Mouse (Mus musculus): ENCODE results near the gene Tmprss12. TPM values are rescaled to one million over a fixed set of nuclear protein-coding genes. Genes with fewer than 3 reads are reported as not detected.
"Not testable (repeated sequence)": the region's sequence is repeated elsewhere in the genome, so short reads cannot be mapped to it uniquely, and the experiment has no call there.

The Tmprss12 gene
- polyA plus RNA-seq, 2 experiments = not detected

DNA sequence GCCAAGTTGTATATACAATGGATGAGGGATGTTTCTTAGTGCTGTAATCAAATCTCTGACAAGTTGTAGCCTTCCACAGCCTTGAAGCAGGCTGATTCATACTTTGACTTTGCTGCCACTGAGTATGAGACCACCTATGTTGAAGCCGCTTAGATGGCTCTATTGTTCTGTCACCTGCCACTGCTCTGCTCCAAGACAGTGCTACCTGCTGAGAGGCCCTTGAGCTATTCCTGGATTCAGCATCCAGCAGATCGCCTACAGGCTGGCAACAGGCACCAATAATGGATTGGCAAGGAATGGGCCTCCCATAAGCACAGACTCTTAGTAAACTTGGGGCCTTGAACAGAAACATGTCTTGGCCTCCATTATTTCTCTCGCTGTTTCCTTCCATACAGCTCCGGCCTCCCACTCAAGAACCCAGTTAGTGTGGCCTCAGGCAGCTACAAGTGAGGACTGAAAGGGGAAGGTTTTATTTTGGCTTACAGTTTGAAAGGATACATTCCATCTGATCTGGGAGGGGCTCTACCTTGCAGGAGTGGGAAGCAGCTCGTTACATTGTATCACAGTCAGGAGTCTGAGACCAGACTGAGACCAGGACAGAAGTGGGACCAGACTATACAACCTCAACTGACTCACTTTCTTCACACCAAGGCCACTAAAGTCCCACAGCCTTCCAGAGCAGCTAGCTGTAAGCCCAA lies 34.0 kb downstream of the Tmprss12 start:
- ATAC-seq (ENCODE audit: insufficient read depth) (no peak), DNase-seq (ENCODE audit: low read depth in 3 of 3, low spot score in 3 of 3) (no peak)
- TF ChIP-seq CTCF (IDR thresholded peaks at IDR 0.05; ENCODE audit: low read depth) = no peak
- TF ChIP-seq EP300 (IDR thresholded peaks at IDR 0.05; ENCODE audit: low read depth) = no peak
- Histone ChIP-seq H3K27ac (no peak overlapping the region), H3K4me2 (ENCODE audit: low read depth) (no peak overlapping the region), H3K27me3 (ENCODE audit: control insufficient read depth, insufficient read depth, low read length) (no peaks in the 10 kb centered on the region), H3K9ac (replicated peaks) (no peak overlapping the region), H3K4me1 (replicated peaks; ENCODE audit: control insufficient read depth in 2 of 2, insufficient read depth in 2 of 2, low read length in 1 of 2) (peaks cover 0 to 7% of the 10 kb centered on the region in 2 experiments; a peak in 2 of 4 replicates), H3K36me3 (replicated peaks; ENCODE audit: control insufficient read depth, insufficient read depth, low read depth) (no peaks in the 10 kb centered on the region), H3K4me3 (ENCODE audit: insufficient read depth in 1 of 2, low read depth in 2 of 2, low read length in 2 of 2) (no peak overlapping the region), H3K9me3 (ENCODE audit: control insufficient read depth, low read length) (no peaks in the 10 kb centered on the region)
- 85% methylated on average over 5 of the region's 5 CpGs for WGBS (ENCODE audit: insufficient replicate concordance)

DNA sequence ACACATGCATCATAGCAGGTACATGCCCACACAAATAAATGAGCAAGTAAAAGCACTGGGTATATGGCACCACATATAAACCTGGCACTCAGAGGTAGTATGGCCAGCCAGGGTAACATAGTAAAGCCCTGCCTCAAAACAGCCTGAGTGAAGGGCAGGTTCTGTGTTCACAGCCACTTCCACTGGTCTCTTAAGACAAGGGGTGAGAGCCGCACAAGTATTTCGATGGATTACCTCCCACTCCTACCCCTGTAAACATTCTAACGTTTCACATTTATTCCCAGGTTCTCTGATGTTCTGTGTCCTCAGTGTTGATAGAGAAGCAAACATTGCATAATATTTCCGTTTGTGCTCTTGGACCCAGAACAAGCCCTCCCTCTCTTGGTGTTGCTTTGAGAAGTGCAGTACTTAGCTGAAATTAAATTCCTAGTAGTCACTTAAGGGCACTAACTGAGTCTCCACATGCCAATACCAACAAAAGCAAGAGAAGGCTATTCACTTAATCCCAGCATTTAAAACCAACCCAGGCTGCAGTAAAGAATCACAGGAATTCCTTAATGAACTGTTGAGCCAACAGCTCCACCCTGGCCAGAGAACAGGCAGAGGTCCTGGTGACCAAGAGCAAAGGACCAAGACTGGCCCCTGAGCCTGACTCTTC lies 37.5 kb downstream of the Tmprss12 start:
- H3K4me1 ChIP-seq (replicated peaks; ENCODE audit: control insufficient read depth in 2 of 2, insufficient read depth in 2 of 2, low read length in 1 of 2); H3K9me3 ChIP-seq (ENCODE audit: control insufficient read depth, low read length); H3K27ac ChIP-seq; DNase-seq (ENCODE audit: low read depth in 3 of 3, low spot score in 3 of 3); H3K4me2 ChIP-seq (ENCODE audit: low read depth); H3K27me3 ChIP-seq (ENCODE audit: control insufficient read depth, insufficient read depth, low read length); H3K36me3 ChIP-seq (replicated peaks; ENCODE audit: control insufficient read depth, insufficient read depth, low read depth); H3K4me3 ChIP-seq (ENCODE audit: insufficient read depth in 1 of 2, low read depth in 2 of 2, low read length in 2 of 2); H3K9ac ChIP-seq (replicated peaks); ATAC-seq (ENCODE audit: insufficient read depth): not testable (repeated sequence)
- 60% methylated on average over 4 of the region's 4 CpGs for WGBS (ENCODE audit: insufficient replicate concordance)

DNA sequence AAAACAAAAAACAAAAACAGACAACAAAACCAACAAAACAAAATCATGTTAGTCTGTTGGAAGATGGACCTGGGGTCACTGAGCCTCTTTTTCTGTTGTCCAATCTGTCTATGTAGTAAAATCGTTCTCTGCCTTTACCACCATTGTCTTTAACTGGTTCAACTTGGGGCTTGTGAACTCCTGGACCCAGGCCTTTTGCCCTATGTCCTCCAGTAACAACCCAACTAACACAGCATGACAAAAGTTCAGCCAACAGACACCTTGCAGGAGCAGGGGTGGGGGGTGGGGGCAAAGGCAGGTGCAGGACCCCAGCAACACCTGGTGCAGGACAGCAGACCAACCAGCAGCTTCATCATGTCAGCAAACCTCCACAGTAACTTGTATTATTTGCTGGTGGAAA lies 39.2 kb downstream of the Tmprss12 start:
- WGBS (ENCODE audit: insufficient replicate concordance) = 48% methylated on average over 1 of the region's 1 CpGs
- no peak overlapping the region for H3K27ac ChIP-seq
- DNase-seq (ENCODE audit: low read depth in 3 of 3, low spot score in 3 of 3) (no peak), ATAC-seq (ENCODE audit: insufficient read depth) (no peak)
- no peaks in the 10 kb centered on the region for H3K9me3 ChIP-seq (ENCODE audit: control insufficient read depth, low read length)
- H3K4me2 ChIP-seq (ENCODE audit: low read depth) = no peak overlapping the region
- TF ChIP-seq EP300 (IDR thresholded peaks at IDR 0.05; ENCODE audit: low read depth) (no peak), CTCF (IDR thresholded peaks at IDR 0.05; ENCODE audit: low read depth) (no peak)
- no peak overlapping the region for H3K9ac ChIP-seq (replicated peaks)
- H3K36me3 ChIP-seq (replicated peaks; ENCODE audit: control insufficient read depth, insufficient read depth, low read depth) = no peaks in the 10 kb centered on the region
- H3K4me1 ChIP-seq (replicated peaks; ENCODE audit: control insufficient read depth in 2 of 2, insufficient read depth in 2 of 2, low read length in 1 of 2) = peaks cover 0 to 11% of the 10 kb centered on the region in 2 experiments; a peak in 2 of 4 replicates
- H3K27me3 ChIP-seq (ENCODE audit: control insufficient read depth, insufficient read depth, low read length) = no peaks in the 10 kb centered on the region
- no peak overlapping the region for H3K4me3 ChIP-seq (ENCODE audit: insufficient read depth in 1 of 2, low read depth in 2 of 2, low read length in 2 of 2)

DNA sequence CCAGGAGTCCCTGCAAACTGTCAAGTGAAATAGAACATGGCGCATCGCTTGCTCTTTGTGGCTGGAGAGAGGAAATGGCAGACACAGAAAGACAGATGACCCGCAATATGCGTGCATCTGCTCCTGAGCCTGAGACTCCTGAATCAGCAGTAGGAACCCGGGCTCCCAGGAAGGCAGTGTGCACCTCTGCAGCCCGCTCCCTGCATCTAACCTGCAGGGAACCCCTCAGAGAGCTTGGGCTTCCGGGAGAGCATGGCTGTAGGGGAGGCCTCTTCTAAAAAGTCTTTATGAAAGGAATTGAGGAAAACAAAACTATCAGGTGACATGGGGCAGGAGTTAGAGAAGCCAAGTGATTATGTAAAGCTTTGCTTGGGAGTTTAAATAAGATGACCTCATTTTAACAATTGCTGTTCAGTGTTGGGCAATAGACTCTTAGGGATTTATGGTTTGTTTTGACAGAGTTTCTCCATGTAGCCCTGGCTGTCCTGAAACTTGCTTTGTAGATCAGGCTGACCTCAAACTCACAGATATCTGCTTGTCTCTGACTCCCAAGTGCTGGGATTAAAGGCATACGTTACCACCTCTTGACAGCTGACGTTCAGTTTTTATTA lies 39.8 kb downstream of the Tmprss12 start:
- no peak overlapping the region for H3K9ac ChIP-seq (replicated peaks)
- no peak overlapping the region for H3K27ac ChIP-seq

DNA sequence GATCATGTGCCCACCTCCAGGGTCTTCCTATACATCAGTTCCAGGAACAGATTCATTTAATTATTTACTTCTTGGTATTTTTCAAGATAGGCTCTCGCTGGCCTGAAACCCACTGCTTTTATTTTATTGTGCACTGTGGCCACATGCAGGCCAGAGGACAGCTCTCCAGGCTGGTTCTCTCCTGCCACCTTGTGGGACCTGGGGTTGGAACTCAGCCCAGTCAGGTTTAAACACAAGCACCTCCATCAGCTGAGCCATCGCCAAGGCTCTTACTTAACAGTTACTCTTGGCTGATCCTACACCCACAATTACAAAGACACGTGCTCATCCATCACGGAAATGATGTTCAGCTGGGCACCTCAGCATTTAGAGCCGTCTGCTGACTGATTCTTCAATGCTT lies 40.5 kb downstream of the Tmprss12 start:
- TF ChIP-seq EP300 (IDR thresholded peaks at IDR 0.05; ENCODE audit: low read depth) (no peak), CTCF (IDR thresholded peaks at IDR 0.05; ENCODE audit: low read depth) (peak; percentile 69)
- H3K4me3 ChIP-seq (ENCODE audit: insufficient read depth in 1 of 2, low read depth in 2 of 2, low read length in 2 of 2) = no peak overlapping the region
- WGBS (ENCODE audit: insufficient replicate concordance) = 54% methylated on average over 5 of the region's 5 CpGs
- no peaks in the 10 kb centered on the region for H3K36me3 ChIP-seq (replicated peaks; ENCODE audit: control insufficient read depth, insufficient read depth, low read depth)
- no peak overlapping the region for H3K9ac ChIP-seq (replicated peaks)
- H3K27ac ChIP-seq = no peak overlapping the region
- no peaks in the 10 kb centered on the region for H3K27me3 ChIP-seq (ENCODE audit: control insufficient read depth, insufficient read depth, low read length)
- H3K4me2 ChIP-seq (ENCODE audit: low read depth) = no peak overlapping the region
- H3K4me1 ChIP-seq (replicated peaks; ENCODE audit: control insufficient read depth in 2 of 2, insufficient read depth in 2 of 2, low read length in 1 of 2) = peaks cover 0 to 11% of the 10 kb centered on the region in 2 experiments; a peak in 2 of 4 replicates
- DNase-seq (ENCODE audit: low read depth in 3 of 3, low spot score in 3 of 3) = no peak
- H3K9me3 ChIP-seq (ENCODE audit: control insufficient read depth, low read length) = no peaks in the 10 kb centered on the region
- ATAC-seq (ENCODE audit: insufficient read depth) = no peak

More for the DNA sequence above, 39.8 kb downstream of the Tmprss12 start:
- ATAC-seq (ENCODE audit: insufficient read depth) = no peak
- Histone ChIP-seq H3K36me3 (replicated peaks; ENCODE audit: control insufficient read depth, insufficient read depth, low read depth) (no peaks in the 10 kb centered on the region), H3K27me3 (ENCODE audit: control insufficient read depth, insufficient read depth, low read length) (no peaks in the 10 kb centered on the region), H3K4me1 (replicated peaks; ENCODE audit: control insufficient read depth in 2 of 2, insufficient read depth in 2 of 2, low read length in 1 of 2) (peaks cover 0 to 11% of the 10 kb centered on the region in 2 experiments; a peak in 2 of 4 replicates), H3K9me3 (ENCODE audit: control insufficient read depth, low read length) (no peaks in the 10 kb centered on the region), H3K4me3 (ENCODE audit: insufficient read depth in 1 of 2, low read depth in 2 of 2, low read length in 2 of 2) (no peak overlapping the region), H3K4me2 (ENCODE audit: low read depth) (no peak overlapping the region)
- 56% methylated on average over 9 of the region's 9 CpGs for WGBS (ENCODE audit: insufficient replicate concordance)
- DNase-seq (ENCODE audit: low read depth in 3 of 3, low spot score in 3 of 3) = no peak
- TF ChIP-seq CTCF (IDR thresholded peaks at IDR 0.05; ENCODE audit: low read depth) (no peak), EP300 (IDR thresholded peaks at IDR 0.05; ENCODE audit: low read depth) (no peak)

Data from liver, embryonic 14.5 days (tissue).